Mouse (Mus musculus) stomach, postnatal 0 days (tissue): ENCODE data around the gene Adcyap1r1.

Experiments
- CTCF ChIP-seq: IDR thresholded peaks from 2 replicates; pipeline ENCODE4 v1.5.1; 2016; ENCODE audit warnings: antibody characterized with exemption, low read depth, mild to moderate bottlenecking, moderate library complexity
- EP300 ChIP-seq: optimal IDR thresholded peaks from 2 replicates; pipeline ENCODE3; 2016; ENCODE audit warnings: antibody characterized with exemption

DNA sequence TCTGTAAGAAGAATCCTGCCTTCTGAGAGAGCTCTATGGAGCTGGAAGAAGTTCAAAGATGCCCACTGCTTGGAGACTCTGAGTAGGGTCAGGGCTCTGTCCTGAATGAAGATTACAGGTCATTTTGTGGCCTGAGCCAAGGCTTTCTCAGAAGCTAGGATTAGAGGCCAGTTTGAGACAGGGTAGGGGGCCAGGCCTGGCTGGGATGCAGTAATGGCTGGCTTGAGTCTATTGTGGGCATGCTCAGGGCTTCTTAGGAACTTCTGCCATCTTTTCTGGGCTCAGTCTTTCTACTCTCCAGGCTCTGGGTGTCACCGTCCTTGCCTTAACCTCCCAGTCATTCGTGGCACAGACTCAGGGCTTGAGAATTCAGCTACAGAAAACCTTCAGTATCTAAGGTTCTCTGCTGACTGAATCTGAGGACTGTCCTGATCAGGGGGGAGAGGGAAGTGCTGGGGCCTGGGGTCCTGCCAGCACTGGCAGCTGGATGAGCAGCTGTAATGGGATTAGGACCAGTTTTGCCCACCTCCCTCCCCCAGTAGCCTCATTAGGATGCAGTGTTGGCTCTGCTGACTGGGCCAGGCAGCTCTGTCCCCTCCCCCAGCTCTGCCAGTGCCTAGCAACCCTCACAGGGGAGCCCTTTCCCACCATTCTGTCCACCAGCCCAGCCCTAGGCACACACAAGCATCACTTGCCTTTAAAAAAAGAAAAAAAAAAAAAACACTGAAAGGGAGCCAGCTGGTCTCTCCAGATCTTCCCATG is 7.7 kb upstream of the Adcyap1r1 start:
- TF ChIP-seq CTCF (no peak), EP300 (no peak)
